Mouse (Mus musculus): ENCODE results near the gene Chac1.

DNA sequence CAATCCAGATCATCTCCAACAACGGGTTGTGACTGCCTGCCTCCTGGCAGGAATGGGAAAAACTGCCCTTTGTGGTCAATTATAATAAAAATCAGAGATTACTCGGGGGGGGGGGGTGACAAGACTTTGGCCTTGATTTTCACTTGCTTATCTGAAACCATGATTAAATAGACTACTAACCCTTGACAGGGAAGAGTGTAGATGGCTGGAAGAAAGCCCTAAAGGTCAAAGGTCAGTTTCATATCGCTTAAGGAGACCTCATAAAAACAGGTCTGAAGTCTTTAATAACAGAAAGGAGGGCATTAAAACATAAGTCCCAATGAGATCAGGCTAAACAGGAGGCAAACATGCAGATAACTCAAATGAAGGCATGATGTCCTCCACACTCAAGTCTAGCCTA is 16.3 kb downstream of the Chac1 start:
- TF ChIP-seq POLR2A (IDR thresholded peaks at IDR 0.05; ENCODE audit: insufficient read length, low read depth) (no peak), USF1 (IDR thresholded peaks at IDR 0.05; ENCODE audit: low read depth) (no peak), E2F4 (IDR thresholded peaks at IDR 0.05; ENCODE audit: insufficient read depth) (no peak), CEBPB (IDR thresholded peaks at IDR 0.05; ENCODE audit: insufficient read depth, poor library complexity, severe bottlenecking) (no peak)

All from myocyte (in vitro differentiated cells).